Mouse (Mus musculus) liver, embryonic 13.5 days (tissue): ENCODE data around the gene Nktr. TPM values are rescaled to one million over a fixed set of nuclear protein-coding genes. Genes with fewer than 3 reads are reported as not detected.

ENCODE experiments used
- ATAC-seq: fragments of 200-750 bp; cut with Nextera tagmentation; 2 replicates; pipeline ENCODE4 v1.8.0; 2017; ENCODE audit warnings: low read depth, mild to moderate bottlenecking, moderate number of reproducible peaks, moderate library complexity
- DNase-seq: peaks from one replicate; pipeline ENCODE4 v3.0.0; 2022
- H3K27ac ChIP-seq: fragments of 300-500 bp; sonication (generic); 2 replicates; pipeline ENCODE4 v1.5.1; 2015; ENCODE audit warnings: moderate library complexity, mild to moderate bottlenecking, inconsistent platforms
- H3K27me3 ChIP-seq: fragments of 300-500 bp; sonication (generic); 2 replicates; pipeline ENCODE4 v1.6.1; 2015; ENCODE audit warnings: mild to moderate bottlenecking, inconsistent platforms
- H3K36me3 ChIP-seq: fragments of 300-500 bp; sonication (generic); 2 replicates; pipeline ENCODE4 v1.6.1; 2015; ENCODE audit warnings: mild to moderate bottlenecking, inconsistent platforms
- H3K4me1 ChIP-seq: fragments of 300-500 bp; sonication (generic); replicated peaks from 2 replicates; pipeline ENCODE4 v1.6.1; 2015; ENCODE audit warnings: inconsistent platforms
- H3K4me2 ChIP-seq: fragments of 300-500 bp; sonication (generic); 2 replicates; pipeline ENCODE4 v1.6.1; 2015; ENCODE audit warnings: inconsistent platforms, mild to moderate bottlenecking, moderate library complexity
- H3K4me3 ChIP-seq: fragments of 300-500 bp; sonication (generic); replicated peaks from 2 replicates; pipeline ENCODE4 v1.5.1; 2015; ENCODE audit warnings: mild to moderate bottlenecking, inconsistent platforms
- H3K9ac ChIP-seq: fragments of 300-500 bp; sonication (generic); 2 replicates; pipeline ENCODE4 v1.6.1; 2015; ENCODE audit warnings: mild to moderate bottlenecking, inconsistent platforms
- H3K9me3 ChIP-seq: fragments of 300-500 bp; sonication (generic); replicated peaks from 2 replicates; pipeline ENCODE4 v1.6.1; 2016; ENCODE audit warnings: inconsistent platforms
- WGBS: fragments of 180-500 bp; shearing (Covaris S2); methylation state at CpG from one replicate; pipeline ENCODE4 v1.1.7; 2015; ENCODE audit not compliant: insufficient replicate concordance; 5-methylcytosine and 5-hydroxymethylcytosine counted together
- polyA plus RNA-seq: library from polyadenylated mRNA; unstranded; fragments of >200 nt; fragmentation: Nextera tagmentation; extraction: Ambion mirVana; gene quantifications from 2 replicates; pipeline ENCODE4 v1.2.1, GENCODE M21; 2015

The Nktr gene
- 29.7 and 33.3 TPM in 2 replicates for polyA plus RNA-seq

DNA sequence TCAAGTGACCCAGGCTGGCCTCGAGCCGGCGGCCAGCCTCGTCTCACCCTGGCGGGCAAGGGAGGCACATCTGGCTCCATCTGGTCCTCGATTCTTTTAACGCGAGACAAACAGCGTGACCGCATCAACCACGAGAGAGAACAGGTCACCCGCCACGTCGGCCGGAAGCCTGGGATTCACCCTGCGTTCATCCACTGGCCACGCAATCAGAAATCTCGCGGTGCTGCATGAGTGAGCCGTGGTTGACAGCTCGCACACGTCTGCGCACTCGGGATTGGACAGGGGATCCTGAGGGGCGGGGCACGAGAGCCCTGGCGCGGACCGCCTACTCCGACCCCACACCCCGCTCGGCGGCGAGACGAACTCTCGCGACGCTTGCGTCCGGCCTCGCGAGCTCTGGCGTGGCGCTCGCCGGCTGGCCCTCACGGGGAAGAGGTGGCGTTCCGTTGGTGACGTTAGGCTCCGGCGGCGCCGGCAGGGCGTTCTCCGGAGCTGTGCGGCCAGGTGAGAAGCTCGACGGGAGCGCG, at the start of gene Nktr:
TSS of gene Nktr (plus strand) at position 378 of the 527 bp plus-strand sequence.
- peak within 1 kb of the TSS; percentile 94 for H3K9ac ChIP-seq
- DNase-seq (peak; percentile 98), ATAC-seq (peak; percentile 98)
- H3K27ac ChIP-seq, result peak within 1 kb of the TSS; percentile 96
- H3K4me2 ChIP-seq, result peak within 1 kb of the TSS; percentile 95
- 0 out of 2 replicates have a peak, but pooled peaks cover 3% of the 10 kb centered on the region for H3K36me3 ChIP-seq
- H3K27me3 ChIP-seq, result no peaks in the 10 kb centered on the region
- peaks cover 34% of the 10 kb centered on the region for H3K4me1 ChIP-seq
- H3K4me3 ChIP-seq, result peak within 1 kb of the TSS; percentile 80
- 0 out of 2 replicates have a peak, but pooled peaks cover 2% of the 10 kb centered on the region for H3K9me3 ChIP-seq
- under 1% methylated on average over 61 of the region's 61 CpGs for WGBS

DNA sequence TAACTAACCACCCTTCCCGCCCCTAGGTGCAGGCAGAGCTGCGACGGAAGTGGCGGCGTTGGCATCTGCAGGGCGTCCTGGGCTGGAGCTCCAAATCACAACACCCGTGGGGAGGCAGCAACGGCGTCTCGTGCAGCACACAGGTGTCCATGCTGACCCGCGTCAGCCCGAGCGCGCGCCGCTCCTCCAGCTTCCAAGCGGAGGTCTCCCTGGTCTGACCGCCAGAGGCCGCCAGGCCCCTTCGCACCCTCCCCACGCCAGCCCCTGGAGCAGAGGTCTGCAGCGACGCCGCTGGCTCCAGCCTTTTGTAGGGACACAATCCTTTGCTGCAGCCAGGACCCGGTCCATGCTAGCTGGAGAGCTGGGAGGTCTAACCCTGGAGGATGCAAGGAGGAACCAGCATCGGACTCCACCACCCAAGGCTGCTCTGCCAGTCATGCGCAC, 49.6 kb upstream of the Nktr start:
- no peaks in the 10 kb centered on the region for H3K9me3 ChIP-seq
- no peak overlapping the region for H3K9ac ChIP-seq
- H3K4me1 ChIP-seq, result peaks cover 25% of the 10 kb centered on the region
- WGBS, result 1% methylated on average over 28 of the region's 28 CpGs
- H3K4me3 ChIP-seq, result peak overlapping the region; percentile 21
- no peak overlapping the region for H3K27ac ChIP-seq
- H3K4me2 ChIP-seq, result peak overlapping the region; percentile 50
- ATAC-seq (no peak), DNase-seq (no peak)
- no peaks in the 10 kb centered on the region for H3K36me3 ChIP-seq
- peaks cover 55% of the 10 kb centered on the region for H3K27me3 ChIP-seq

- peaks cover 48% of the 10 kb centered on the region for H3K27me3 ChIP-seq
- no peak overlapping the region for H3K4me2 ChIP-seq
- H3K36me3 ChIP-seq, result no peaks in the 10 kb centered on the region
- peaks cover 25% of the 10 kb centered on the region for H3K4me1 ChIP-seq
- DNase-seq (peak; percentile 18), ATAC-seq (no peak)
- no peak overlapping the region for H3K4me3 ChIP-seq
- H3K9me3 ChIP-seq, result no peaks in the 10 kb centered on the region
- H3K9ac ChIP-seq, result no peak overlapping the region
- WGBS, result 14% methylated on average over 7 of the region's 7 CpGs
- H3K27ac ChIP-seq, result no peak overlapping the region
These were observed 47.7 kb upstream of the Nktr start for GRCm38 (mm10) chr9:121671300-121671699.

DNA sequence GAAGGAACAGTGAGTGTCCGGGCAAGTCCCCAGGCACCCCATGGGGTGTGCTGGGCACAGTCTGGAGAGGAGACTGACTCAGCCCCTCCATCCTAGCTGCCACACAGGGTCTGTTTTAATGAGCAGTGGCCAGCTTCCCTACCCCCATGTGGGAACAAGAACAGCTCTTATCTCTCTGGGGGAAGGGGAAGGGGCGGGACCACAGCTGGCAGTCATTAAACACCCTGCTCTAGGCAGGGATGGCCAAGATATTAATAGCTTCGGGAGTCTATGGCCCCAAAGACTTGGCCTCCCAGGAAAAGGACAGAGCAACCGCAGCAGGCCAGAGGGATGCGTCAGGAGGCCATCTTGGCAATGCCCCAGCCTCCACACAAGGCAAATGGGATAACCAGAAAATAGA, 46.7 kb upstream of the Nktr start:
- Histone ChIP-seq H3K36me3 (no peaks in the 10 kb centered on the region), H3K27ac (no peak overlapping the region), H3K9ac (no peak overlapping the region), H3K4me3 (no peak overlapping the region), H3K4me2 (no peak overlapping the region), H3K4me1 (peaks cover 33% of the 10 kb centered on the region), H3K9me3 (no peaks in the 10 kb centered on the region), H3K27me3 (peaks cover 38% of the 10 kb centered on the region)
- DNase-seq, result no peak
- WGBS, result 14% methylated on average over 5 of the region's 5 CpGs
- ATAC-seq, result no peak

DNA sequence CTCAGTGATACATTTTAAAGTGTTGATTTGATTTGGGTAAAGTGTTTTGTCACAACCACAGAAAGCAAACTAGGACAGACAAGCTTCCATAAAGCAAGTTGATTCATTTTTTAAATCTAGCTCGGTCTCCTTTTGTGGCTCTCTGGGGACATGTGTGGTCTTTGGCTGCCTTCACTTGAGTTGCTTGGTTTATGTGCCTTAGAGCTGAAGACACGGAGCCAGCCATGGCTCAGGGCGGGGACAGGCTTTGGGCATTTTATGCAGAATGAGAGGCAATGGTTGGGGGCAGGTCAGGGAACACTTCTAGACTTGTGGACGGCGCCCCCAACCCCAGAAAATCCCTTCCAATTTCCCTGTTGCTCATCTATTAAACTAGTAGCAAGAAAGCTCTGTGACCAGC, 45.3 kb upstream of the Nktr start:
- H3K4me1 ChIP-seq, result peaks cover 40% of the 10 kb centered on the region
- no peaks in the 10 kb centered on the region for H3K9me3 ChIP-seq
- peaks cover 24% of the 10 kb centered on the region for H3K27me3 ChIP-seq
- H3K36me3 ChIP-seq, result no peaks in the 10 kb centered on the region
- WGBS, result 75% methylated on average over 5 of the region's 5 CpGs
- H3K27ac ChIP-seq, result no peak overlapping the region
- no peak overlapping the region for H3K9ac ChIP-seq
- DNase-seq (no peak), ATAC-seq (no peak)
- no peak overlapping the region for H3K4me3 ChIP-seq
- no peak overlapping the region for H3K4me2 ChIP-seq

GRCm38 (mm10) chr9:121675011-121675410, 44.0 kb upstream of the Nktr start:
- WGBS, result 27% methylated on average over 9 of the region's 9 CpGs
- ATAC-seq (no peak), DNase-seq (no peak)
- H3K9me3 ChIP-seq, result no peaks in the 10 kb centered on the region
- no peak overlapping the region for H3K9ac ChIP-seq
- H3K36me3 ChIP-seq, result no peaks in the 10 kb centered on the region
- no peak overlapping the region for H3K27ac ChIP-seq
- peaks cover 36% of the 10 kb centered on the region for H3K4me1 ChIP-seq
- H3K4me3 ChIP-seq, result no peak overlapping the region
- H3K4me2 ChIP-seq, result no peak overlapping the region
- H3K27me3 ChIP-seq, result peaks cover 11% of the 10 kb centered on the region

- 68% methylated on average over 2 of the region's 2 CpGs for WGBS
- Histone ChIP-seq H3K36me3 (no peaks in the 10 kb centered on the region), H3K27me3 (peaks cover 5% of the 10 kb centered on the region; the same call in 1 of the 2 replicates), H3K4me1 (peaks cover 36% of the 10 kb centered on the region), H3K27ac (no peak overlapping the region), H3K9ac (no peak overlapping the region), H3K4me2 (no peak overlapping the region), H3K9me3 (no peaks in the 10 kb centered on the region), H3K4me3 (no peak overlapping the region)
- ATAC-seq, result no peak
- DNase-seq, result no peak
These were observed 43.4 kb upstream of the Nktr start for GRCm38 (mm10) chr9:121675556-121675955.

- Histone ChIP-seq H3K27me3 (no peaks in the 10 kb centered on the region), H3K27ac (no peak overlapping the region), H3K36me3 (no peaks in the 10 kb centered on the region), H3K9ac (no peak overlapping the region), H3K4me2 (no peak overlapping the region), H3K9me3 (no peaks in the 10 kb centered on the region), H3K4me3 (no peak overlapping the region), H3K4me1 (peaks cover 22% of the 10 kb centered on the region)
- WGBS, result 6% methylated on average over 4 of the region's 4 CpGs
- ATAC-seq, result no peak
- DNase-seq, result no peak
These were observed 41.9 kb upstream of the Nktr start for GRCm38 (mm10) chr9:121677069-121677468.

DNA sequence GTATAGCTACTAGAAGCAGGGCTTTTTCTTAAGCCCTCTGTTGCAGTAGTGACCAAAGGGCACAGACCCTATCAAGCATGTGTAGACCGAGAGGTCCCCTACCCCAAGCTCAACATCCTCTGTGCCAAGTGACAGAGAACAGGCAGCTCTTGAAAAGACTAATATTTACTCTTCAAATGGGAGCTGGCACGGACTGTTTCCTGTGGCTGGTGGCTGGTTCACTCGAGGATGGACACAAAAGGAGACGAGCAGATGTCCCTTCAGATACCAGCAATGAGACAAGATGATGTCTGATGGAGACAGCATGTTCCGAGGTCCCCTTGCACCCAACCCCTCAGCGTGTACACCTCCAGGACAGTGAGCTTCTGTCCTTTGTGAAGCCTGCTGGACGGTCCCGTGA, 41.5 kb upstream of the Nktr start:
- H3K27ac ChIP-seq, result no peak overlapping the region
- ATAC-seq (no peak), DNase-seq (no peak)
- H3K9me3 ChIP-seq, result no peaks in the 10 kb centered on the region
- no peak overlapping the region for H3K4me2 ChIP-seq
- peaks cover 18% of the 10 kb centered on the region for H3K4me1 ChIP-seq
- no peaks in the 10 kb centered on the region for H3K36me3 ChIP-seq
- no peak overlapping the region for H3K9ac ChIP-seq
- 21% methylated on average over 8 of the region's 8 CpGs for WGBS
- H3K4me3 ChIP-seq, result no peak overlapping the region
- H3K27me3 ChIP-seq, result no peaks in the 10 kb centered on the region

DNA sequence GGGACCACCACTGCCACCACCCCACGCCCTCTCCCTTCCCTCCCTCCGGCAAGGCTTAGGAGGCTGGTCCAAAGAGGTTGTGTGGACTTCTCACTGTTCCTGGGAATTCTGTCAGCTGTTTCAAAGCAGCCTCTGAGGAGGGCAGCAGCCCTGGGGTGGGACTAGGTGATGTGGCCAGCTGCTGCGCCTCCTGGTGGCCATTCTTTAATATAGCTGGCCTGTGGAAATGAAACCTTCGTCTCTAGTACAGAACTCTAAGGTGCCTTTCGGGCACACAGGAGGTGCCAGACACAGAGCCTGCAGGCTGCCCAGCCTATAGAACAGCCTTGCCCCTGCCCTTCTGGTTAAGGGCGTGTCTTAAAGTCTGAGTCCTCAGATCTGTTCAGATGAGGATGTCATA, 39.4 kb upstream of the Nktr start:
- Histone ChIP-seq H3K27ac (no peak overlapping the region), H3K4me1 (peaks cover 18% of the 10 kb centered on the region), H3K4me3 (no peak overlapping the region), H3K9me3 (no peaks in the 10 kb centered on the region), H3K4me2 (no peak overlapping the region), H3K36me3 (peaks cover 5% of the 10 kb centered on the region), H3K9ac (no peak overlapping the region), H3K27me3 (no peaks in the 10 kb centered on the region)
- DNase-seq (no peak), ATAC-seq (0 out of 2 replicates have a peak, but pooled peaks have one; percentile 12)
- WGBS, result 21% methylated on average over 6 of the region's 6 CpGs

DNA sequence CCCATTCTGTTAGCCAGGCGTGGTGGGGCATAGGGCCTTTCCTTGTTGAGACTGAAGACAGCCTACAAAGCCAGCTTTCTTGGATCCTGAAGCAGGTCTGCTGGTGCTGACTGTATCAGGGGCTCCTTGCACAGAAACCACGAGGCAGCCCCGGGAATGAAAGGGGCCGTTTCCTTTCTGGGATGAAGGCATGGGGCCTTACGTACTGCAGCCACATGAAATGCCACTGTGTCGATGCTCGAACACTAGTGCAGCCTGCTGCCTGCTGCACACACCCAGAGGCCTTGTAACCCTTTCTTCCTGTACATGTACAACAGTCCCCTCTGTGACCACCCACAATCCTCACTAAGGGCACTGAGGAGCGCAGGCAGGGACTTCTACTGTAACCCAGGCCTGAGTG, 37.8 kb upstream of the Nktr start:
- ATAC-seq (no peak), DNase-seq (no peak)
- H3K9ac ChIP-seq, result no peak overlapping the region
- H3K36me3 ChIP-seq, result peaks cover 12% of the 10 kb centered on the region
- H3K27me3 ChIP-seq, result no peaks in the 10 kb centered on the region
- no peak overlapping the region for H3K4me3 ChIP-seq
- no peak overlapping the region for H3K27ac ChIP-seq
- H3K4me2 ChIP-seq, result no peak overlapping the region
- H3K4me1 ChIP-seq, result peaks cover 18% of the 10 kb centered on the region
- H3K9me3 ChIP-seq, result no peaks in the 10 kb centered on the region
- 55% methylated on average over 8 of the region's 8 CpGs for WGBS

DNA sequence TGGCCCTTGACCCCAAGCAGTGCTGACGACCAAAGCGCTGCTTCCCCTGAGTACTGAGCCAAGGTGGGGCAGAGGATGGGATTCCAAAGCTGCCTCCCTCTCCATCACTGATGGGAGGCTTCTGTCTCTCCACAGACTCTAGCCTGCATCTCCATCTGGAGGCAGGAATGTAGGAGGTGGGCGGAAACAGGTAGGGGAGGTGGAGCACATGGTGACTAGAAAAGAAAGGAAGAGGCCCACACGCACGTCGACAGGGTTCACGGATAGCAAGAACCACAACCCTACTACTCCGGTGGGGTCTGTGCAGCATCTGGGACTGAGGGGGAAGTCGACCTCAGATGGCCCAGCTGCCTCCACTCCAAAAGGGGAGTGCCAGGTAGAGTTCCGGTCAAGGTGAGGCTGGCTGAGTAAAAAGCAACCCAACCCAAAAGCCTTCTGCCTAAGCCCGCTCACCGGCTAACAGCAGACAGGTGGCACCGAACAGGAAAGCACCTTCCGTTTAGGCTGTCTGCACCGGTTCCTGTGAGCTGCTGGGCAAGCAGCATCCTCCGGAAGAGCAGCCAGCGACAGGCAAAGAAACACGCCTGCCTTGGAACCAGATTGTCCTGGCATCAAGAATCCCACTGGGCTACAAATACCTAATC, 36.8 kb upstream of the Nktr start:
- ATAC-seq (no peak), DNase-seq (no peak)
- H3K4me3 ChIP-seq, result no peak overlapping the region
- peaks cover 12% of the 10 kb centered on the region for H3K36me3 ChIP-seq
- no peaks in the 10 kb centered on the region for H3K27me3 ChIP-seq
- no peak overlapping the region for H3K27ac ChIP-seq
- H3K4me2 ChIP-seq, result no peak overlapping the region
- no peaks in the 10 kb centered on the region for H3K9me3 ChIP-seq
- H3K4me1 ChIP-seq, result peaks cover 12% of the 10 kb centered on the region
- no peak overlapping the region for H3K9ac ChIP-seq
- WGBS, result 60% methylated on average over 18 of the region's 18 CpGs
